Mouse (Mus musculus) left cerebral cortex, adult 18-20 months (tissue): ENCODE results near the gene Casz1. TPM values are rescaled to one million over a fixed set of nuclear protein-coding genes. Genes with fewer than 3 reads are reported as not detected.

Source experiments
- DNase-seq, 2 experiments: peaks; one replicate each; pipeline ENCODE4 v3.0.0; 2021 to 2022; ENCODE audit warnings: low spot score in 2 of 2, mixed read lengths in 1 of 2
- total RNA-seq, 2 experiments: library from RNA; stranded (reverse); gene quantifications; 2 replicates each; pipeline ENCODE4 v1.2.3; 2021

The Casz1 gene
- total RNA-seq, 2 experiments from 2014 or later, result 1.2 to 1.4 TPM

DNA sequence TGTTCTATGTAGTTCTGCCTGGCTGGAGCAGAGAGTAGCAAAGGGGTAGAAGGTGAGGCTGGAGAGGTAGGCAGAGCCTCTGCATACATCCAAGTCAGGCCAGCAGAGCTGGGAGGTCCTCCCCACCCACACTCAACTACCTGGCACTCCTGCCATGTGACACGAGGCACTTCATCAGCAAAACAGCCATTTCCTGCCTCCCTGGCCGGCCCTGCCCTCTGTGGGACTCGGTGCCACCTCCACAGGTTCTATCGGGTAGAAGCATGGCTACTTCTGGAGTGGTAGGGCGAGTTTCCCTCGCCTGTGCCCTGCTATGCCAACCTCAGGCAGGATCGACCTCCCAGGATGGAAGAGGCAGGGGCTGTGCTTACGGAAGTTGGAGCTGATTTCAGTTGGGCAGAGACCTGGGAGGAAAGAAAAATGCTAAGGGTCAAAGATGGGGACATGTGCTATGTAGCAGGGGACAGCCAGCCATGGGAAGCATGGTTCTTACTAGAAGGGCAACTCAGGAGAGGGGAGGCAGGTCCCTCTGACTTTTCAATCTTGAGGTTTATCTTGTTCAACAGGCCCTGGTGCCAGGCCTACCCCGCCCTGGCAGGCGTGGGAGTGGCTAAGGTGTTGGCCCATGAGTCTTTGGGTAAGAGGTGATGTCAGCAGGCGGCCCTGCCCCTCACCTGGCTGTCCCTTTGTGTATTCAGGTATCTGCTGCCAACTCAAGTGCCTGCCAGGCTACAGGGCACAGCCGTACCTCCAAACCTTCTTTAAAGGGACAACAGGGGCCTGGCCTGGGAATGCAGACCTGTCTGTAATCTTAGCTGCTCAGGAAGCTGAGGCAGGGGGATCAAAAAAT, 6.5 kb upstream of the Casz1 start:
- DNase-seq, result no peak

DNA sequence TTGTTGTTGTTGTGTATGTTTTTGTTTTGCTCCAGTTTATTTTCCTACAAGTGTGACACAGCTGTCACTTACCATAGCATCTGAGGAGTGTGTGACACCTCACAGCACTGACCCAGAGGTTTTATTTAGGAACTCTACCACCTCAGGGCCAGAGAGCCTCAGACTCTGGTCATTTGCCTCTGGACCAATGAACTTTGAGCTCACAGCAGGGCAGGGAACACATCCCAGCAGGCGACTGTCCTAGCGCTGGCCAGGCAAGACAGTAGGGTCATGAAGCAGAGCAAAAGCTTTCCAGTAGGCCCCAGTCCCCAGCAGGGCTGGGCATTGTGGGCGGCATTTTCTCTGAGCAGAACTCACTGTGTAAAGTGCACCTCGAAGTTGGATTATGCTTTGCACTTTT, 1.2 kb upstream of the Casz1 start:
- DNase-seq, result no peak

DNA sequence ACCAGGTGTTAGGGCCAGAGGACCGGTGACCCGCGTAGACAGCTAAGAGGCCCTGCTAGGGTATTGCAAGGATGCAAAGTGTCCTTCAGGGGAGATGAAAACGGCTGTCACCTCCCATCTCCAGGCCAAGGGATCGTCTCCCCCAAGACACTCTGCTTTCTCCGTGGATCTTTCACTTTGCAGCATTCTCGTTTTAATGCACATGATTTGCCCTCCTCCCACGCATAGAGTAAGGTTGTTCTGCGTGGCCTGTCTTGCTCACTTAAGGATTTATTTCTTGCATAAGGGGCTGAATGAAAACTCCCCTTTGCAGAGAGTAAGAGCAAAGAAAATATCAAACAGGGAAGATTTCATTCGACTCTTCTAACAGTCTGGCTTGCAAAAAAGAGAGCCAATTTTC, 593 bp upstream of the Casz1 start:
- DNase-seq, result no peak

DNA sequence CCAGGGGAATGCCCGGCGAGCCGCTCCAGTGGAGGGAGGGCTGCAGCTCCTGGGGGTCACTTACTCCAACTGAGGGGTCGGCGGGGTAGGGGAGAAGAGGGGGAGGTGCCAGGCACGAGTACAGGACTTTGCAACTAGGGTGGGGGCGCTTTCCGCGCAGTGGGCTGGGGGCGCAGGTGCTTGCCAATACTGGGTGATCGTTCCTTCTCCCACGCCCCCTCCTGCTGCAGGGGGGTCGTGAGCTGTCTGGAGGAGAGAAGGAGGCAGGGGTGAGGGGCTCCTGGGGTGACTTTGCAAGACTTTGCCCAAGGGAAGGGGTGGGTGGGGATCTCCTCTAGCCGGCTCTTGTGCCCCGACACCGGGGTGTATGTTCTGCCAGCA, 541 bp downstream of the Casz1 start:
- DNase-seq, result no peak

DNA sequence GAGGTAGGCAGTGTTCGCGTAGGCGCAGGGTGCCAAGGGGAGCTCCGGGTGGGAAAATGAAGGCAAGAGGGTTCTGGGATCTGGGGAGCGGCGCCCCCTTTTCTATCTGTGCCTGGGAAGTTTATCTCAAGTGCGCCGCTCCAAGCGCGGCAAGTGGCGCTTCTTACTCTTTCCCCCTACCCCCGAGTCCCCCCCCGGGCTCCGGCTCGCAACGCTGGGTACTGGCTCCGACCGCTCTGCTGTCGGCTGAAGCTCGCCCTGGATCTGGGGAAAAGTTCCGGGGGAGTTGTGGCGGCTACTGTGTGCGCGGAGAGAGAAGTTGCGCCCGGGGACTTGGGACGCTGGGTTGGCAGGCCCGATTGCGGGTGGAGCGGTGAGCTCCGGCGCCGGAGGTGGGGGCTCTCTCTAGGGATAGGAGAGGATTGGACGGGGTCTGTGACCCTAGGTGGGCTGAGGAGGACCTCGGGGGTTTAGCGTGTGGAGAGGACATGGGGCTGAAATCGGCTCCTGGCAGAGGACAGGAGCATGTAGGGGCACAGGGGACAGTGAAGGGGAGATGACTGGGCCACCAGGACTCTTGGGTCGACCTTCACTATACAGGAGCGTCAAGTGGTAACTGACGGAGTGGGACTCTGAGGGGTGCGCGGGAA, 1.1 kb downstream of the Casz1 start:
- no peak for DNase-seq

DNA sequence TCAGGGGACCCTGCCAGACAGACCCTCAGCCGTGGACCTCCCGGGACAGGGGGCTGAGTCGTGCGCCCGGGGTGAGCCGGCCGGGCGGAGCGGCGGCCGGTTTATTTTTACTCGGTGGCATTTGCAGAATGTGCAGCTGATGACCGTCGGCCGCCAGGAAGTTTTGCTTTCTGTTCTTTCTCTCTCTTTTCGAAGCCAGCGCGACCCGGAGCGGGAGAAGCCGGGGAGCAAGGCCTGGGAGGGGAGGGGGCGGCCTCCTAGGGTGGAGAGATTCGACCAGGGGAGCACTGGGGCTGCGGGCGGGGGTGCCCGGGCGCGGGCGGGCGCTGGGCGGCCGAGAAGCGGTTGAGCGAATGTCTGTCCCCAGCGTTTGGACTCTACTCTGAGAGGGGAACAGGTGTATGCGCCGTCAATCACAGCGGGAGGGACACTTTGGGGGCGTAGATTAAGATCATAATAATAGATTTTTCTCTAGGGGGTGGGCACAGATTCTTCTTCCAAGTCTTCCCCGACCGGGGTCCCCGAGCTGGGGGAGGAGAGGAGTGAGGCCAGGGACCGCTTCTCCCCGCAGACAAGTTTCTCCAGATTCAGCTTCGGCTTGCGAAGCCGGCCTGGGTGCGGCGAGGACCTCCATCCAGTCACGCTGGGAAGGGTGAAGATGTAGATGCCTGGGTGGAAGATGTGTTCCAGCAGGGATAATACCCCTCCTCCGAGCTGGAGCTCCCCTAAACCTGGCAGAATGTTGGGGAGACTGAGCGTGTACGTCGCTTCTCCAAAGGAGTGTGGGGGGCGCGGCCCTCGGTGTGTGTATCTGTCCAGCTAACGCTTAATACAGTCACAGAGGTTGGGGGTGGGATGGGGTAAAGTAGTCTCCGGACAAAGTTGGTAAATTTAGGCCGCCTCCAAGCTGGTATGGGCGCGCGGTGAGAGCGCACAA, 1.9 kb downstream of the Casz1 start:
- peak in 1 of 2 experiments; percentile 11 for DNase-seq

DNA sequence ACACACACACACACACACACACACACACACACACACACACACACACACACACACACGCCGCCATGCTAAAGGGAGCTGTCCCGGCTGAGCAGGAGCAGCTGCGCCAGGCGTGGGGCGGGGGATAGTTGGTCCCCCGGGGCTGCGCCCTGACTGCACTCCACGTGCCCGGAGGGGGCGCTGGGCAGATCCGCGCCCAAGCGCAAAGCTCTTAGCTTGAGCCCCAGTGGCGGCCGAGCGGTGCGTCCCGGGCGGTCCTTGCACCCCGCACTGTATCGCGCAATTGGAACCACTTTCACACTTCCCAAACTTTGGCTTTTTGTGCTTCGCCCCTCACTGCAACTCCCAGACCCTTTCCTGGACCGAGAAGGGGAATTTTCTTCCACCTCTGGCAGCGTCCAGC, 2.6 kb downstream of the Casz1 start:
- no peak for DNase-seq

DNA sequence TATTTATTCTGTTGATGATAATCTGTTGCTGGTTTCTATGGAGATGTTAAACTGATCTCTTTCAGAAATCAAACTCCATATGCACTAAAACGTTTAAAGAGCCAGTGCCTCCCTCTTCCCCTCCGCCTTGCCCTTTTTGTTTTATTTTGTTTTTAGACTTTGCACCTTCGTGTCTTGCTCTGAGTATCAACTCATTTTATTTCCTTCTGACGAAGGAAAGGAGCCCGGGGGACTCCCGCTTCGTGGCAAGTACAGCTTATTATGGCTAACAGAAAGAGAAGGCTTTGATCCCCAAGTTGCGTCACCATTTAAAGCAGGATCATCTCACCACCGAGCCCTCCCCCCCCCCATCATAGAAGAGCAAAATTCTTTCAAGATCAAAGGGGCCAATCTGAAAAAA, 3.2 kb downstream of the Casz1 start:
- no peak for DNase-seq

DNA sequence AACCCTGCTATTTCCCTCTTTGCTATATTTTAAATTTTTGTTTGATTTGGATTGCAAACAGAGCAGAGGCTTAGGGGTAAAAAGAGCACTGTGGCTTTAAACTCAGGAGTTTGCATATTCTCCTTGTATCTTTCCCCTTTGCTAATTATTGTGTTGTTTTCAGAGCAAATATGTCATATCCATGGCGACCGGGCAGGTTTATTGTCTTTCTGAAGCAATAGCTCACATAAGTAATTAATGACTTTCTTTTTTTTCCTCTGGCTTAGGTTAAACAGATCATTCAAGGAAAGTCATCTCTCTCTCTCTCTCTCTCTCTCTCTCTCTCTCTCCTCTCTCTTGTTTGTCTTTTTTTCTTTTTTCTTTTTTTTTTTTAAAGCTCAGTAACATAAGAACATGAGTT, 4.6 kb downstream of the Casz1 start:
- no peak for DNase-seq

DNA sequence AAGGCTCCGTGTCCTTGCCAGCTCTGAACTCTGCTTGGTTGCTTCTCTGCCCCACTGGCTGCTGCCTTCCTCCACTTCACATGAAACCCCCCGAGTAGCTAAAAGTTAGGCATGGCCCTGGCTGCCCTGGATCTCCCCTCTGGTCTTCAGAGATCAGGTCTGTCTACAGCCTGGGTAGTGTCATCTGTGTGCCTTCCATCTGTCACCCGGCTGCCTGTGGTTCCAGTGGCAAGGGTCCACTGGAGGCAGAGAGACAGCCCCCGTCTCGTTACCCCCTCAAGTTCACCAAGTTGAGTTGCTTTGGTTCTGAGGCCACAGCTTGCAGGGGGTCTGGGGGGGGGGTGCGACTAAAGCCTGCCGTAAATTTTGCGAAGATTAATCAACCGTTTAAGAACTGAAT, 6.5 kb downstream of the Casz1 start:
- DNase-seq, result no peak

DNA sequence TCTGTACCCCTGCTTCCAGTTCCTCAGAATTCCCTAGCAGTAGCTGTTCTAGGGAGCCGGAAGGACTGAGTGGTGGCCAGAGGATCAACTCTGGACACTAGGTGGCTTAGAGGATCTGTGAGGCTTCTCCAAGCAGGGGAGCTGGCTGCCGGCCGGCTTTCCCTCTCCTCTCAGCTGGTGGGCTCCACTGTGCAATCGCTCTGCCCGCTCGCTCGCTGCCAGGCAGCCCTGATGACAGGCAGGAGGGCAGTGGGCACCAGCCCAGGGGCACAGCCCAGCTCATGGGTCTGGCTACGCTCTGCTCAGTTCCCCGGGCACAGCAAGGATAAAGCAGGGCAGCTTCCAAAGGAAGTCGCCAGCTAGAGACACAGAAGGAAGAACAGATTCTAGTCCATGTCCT, 7.7 kb downstream of the Casz1 start:
- DNase-seq, result no peak

DNA sequence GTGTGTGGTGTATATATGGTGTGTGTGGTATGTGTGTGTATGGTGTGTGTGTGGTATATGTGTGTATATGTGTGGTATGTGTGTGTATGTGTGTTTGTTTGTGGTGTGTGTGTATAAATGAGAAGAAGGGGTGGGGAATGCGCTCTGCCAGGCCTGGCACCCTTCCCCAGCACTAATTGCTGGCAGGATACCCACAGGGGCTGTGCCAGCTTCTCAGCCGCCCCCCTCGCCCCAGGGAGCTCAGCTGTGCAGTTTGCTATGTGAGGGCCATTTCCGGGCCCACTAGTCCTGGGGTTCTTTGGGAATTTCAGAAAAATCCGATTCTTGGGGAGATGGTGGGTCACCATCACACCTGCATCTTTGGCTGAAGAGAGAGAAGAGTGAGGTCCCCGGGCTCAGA, 9.0 kb downstream of the Casz1 start:
- no peak for DNase-seq

DNA sequence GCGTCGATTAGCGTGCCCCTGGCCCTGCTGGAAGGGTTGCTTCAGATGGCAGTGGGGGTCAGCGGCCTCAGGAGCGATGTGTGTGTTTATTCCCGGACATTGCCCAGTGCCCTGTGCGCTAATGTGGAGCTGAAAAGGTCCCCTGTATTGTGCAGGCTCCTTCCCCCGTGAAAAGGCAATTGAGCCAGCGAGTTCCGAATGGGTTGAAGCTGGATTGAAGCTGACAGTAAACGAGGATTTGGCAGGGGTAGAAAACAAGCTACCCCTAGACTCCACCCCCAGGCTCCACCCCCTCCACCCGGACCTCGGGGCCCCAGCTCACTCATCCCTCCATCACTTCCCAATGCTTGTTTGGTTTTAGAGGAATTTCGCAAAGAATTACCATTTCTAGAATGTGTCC, 12.3 kb downstream of the Casz1 start:
- no peak for DNase-seq

DNA sequence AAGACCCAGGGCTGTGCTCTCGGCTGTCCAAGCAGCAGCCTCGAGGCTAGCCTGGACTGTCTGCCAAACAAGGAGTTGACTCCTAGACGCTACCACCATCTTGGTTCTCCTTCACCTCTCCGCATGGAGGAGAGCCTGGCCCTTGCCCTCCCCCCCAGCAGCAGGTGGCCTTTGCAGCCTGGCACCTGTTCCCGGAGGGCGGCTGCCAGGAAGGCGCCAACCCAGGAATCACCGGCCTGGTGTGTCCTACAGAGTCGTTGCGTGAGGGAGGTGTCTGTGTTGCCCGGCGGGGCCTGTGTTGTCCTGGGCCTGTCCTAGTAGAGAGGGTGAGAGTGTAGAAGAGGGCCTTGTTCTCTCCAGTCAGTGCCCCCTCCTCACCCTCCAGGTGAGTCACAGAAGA, 13.9 kb downstream of the Casz1 start:
- no peak for DNase-seq

DNA sequence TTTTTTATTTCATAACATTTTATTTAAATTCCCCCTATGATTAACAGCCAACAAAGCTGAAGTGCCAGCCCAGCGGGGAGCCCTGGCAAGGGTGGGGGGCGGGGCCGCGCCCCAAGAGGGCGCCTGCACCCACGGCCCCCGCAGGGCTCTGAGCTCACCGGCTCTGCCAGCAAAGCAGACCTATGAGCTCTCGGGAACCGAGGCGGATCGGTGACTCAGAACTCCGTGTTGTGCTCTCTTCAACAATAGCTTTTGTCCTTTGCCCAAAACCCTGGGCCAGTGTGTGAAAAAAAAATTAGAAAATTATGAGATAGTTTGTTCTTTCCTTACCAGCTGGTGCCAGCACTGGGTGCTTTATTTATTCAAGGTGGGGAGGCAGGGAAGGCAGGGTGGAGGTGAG, 15.9 kb downstream of the Casz1 start:
- DNase-seq, result no peak

DNA sequence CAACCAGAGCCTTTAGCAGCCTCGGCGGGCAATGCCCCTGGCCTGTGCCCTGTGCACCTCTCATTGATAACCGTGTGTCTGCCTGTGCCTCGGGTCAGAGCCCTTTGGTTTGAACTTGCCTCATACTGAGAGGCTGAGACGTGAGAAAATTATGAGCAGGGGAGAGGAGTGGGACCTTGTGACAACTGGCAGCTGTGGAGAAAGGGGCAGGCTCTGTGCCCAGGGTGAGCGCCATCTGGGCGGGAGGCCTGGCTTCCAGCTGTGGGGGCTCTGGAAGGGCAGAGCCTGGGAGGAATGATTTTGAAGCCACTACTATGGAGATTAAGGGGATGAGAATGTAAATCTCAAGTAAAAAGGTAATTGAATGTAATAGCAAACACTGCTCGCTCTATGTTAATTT, 19.1 kb downstream of the Casz1 start:
- no peak for DNase-seq

DNA sequence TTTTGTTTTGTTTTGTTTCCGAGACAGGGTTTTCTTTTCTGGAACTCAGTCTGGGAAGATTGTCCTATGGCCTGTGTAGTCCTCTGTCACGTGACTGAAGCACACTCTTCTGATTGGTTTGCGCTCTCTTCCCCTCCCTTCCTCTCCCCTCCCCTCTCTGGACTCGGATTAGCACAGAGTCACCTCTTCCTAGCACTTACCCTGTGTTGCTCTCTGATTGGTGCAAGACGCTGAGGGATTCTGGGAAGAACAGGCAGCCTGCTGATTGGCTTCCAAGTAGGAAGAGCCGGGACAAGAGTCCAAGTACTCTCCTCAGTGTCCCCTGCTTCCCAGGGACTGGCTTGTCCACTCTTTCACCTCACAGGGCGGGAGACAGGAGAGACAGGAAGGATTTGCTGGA, 26.1 kb downstream of the Casz1 start:
- no peak for DNase-seq

DNA sequence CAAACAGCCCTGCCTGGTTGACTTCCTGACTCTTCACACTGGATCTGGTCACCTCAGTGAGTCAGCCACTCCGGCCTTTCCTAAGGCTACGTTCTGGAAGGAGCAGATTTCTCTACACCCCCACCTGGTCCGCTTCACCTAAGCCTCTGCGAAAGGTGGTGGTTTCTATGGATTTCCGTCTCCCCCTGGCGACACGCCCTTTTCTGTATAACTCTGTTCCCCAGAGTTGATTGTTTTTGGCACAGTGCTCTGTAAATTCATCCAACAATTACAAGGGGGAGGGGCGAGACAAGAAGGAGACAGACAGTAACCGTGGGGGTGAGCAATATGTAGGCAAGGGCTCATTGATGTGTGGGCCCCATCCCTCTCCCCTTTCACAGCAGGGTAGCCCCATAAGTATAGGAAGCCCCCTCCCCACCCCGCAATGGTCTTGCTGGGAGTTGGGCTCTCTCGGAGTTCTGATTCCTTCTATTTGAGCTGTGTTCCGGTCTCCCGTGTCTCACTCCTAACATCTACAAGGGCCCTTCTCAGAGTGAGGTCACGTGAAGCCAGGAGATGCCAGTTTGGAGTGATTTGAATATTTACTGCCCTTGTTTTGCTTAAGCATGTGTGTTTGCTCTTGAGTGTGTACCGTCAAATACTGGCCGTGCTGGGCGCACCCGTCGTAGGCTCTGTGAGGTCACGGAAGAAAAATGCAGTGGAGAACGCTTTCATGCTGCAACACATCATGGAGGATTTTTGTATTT, 29.2 kb downstream of the Casz1 start:
- no peak for DNase-seq

DNA sequence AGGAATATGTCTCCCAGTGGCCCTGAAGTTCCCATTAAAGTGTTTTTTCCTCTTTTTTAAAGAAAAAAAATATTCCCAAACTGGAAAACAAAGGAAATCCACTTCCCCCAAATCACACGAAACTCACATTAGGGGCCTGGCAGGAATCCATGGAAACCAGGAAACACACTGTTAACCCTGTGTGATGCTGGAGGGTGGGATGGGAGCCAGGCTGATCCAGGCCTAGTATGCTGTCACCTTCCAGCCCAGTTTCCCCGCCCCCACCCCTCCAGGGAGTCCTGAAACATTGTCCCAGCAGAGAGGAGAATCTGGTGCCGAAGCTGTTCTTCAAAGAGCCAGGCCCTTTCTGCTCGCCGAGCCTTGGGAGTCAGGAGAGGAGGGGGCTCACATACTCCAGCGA, 32.2 kb downstream of the Casz1 start:
- no peak for DNase-seq

DNA sequence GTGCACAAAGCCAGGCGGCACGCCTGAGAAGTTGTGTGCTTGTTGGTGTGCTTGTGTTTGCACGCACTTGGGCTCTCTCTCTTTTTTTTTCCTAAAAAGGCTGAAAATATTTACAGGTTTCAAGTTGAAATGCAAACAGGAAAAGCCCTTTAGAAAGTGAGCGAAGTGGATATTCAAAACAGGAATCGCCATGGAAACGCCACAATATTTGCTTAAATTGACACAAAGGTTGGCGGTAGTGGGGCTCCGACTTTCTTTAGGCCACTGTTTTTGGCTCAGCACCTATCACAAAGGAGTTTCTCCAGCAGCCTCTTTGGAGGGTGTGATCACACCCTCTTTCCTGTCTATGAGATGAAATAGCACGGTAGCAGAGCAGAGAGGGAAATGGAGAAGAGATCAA, 32.8 kb downstream of the Casz1 start:
- no peak for DNase-seq

DNA sequence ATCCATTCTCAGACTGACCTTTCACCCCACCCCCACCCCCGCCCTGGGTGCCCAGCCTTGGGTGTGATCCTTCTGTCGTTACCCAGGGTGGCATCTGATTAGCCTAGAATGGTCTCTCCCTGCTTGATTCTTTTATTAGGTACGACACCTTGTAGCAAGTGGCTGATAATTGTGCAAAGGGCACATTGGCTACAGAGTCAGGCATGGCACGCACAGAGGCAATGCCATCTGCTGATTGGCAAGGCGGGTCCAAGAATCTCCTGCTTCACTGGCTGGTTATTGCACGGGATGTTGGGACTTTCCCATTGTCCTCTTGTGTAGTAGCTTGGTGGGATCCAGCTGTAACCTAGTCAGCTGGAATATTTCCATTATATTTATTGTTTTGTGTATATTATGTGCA, 33.4 kb downstream of the Casz1 start:
- DNase-seq, result no peak
